Mouse (Mus musculus): ENCODE results near the gene Zfp472.
"Not testable (repeated sequence)": the region's sequence is repeated elsewhere in the genome, so short reads cannot be mapped to it uniquely, and the experiment has no call there.

Gene Zfp472

DNA sequence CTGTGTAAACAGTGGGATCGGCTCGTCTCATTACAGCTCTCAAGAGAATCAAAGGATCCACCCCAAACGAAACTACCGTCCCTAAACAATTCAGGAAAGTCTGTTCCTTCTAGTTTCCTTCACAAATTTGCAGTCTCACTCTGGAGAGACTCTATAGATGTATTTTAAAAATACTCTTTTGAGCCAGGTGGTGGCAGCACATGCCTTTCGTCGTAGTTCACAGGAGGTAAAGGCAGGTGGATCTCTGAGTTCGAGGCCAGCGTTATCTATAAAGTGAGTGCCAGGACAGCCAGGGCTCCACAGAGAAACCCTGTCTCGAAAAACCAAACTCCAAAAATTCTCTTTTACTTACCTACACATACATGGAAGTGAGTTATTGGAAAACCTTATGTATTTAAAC is 42.7 kb downstream of the Zfp472 start:
- DNase-seq (ENCODE audit: low read depth, low spot score), result peak; percentile 49

DNA sequence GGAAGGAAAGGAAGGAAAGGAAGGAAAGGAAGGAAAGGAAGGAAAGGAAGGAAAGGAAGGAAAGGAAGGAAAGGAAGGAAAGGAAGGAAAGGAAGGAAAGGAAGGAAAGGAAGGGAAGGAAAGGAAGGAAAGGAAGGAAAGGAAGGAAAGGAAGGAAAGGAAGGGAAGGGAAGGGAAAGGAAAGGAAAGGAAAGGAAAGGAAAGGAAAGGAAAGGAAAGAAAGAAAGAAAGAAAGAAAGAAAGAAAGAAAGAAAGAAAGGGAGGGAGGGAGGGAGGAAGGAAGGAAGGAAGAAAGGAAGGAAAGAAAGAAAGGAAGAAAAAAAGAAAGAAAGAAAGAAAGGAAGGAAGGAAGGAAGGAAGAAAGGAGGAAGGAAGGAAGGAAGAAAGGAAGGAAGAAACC is 54.8 kb downstream of the Zfp472 start:
- DNase-seq (ENCODE audit: low read depth, low spot score), result not testable (repeated sequence)

Measured in ES-CJ7 (cell line).